Mouse (Mus musculus): ENCODE data around the gene Gm38393. TPM values are rescaled to one million over a fixed set of nuclear protein-coding genes. Genes with fewer than 3 reads are reported as not detected.
A peak's percentile ranks its signal among the peaks of the same experiment; 100 is the strongest.

Gene Gm38393
- total RNA-seq (2012; rRNA removed), result 67.4 and 104 TPM in 2 replicates

GRCm38 (mm10) chr7:60004606-60005330, at the start of gene Gm38393, which contains the start of gene Snurf:
Gene Gm38393, minus strand, starts transcription at chr7:60005064.
Gene Snurf, minus strand, starts transcription at chr7:60005049.
- peak; percentile 37 for DNase-seq (ENCODE audit: low read depth, low spot score)

DNA sequence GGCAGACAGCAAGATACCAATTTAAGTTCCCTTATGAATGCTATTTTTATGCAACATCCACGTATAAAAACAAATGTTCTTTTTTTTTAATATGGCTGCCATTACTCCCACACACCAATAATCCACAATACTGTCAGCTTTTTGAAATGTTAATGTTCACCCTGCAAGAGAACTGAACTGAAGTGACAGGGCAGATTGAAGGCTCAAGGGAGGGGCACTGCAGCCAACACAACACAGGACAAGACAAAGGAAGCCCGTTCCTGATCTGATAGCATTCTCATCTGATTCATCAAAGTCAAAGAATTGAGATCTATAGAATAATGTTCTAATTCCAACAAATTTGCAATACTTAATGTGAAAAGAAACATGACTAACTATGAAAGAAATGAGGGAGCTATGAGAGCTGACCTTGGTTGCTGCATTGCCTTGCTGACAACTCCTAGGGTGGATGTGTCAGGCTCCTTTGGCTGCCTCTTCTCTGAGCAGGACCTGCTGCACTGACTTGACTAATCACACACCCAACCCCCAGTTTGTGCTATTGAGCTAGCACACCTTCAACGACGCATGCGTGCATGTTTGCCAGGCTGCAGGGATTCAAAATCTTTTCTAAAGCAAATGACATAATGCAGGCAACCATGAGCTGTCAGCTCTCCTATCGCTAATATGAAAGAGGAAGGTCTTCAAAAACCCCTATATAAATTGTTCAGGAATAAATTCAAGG, 42.8 kb upstream of the Gm38393 start:
- in situ Hi-C loops (cut with MboI; ENCODE audit: low sequenced_read_pairs in 2 of 2, unreplicated experiment in 2 of 2), result no loop called here
- TF ChIP-seq CHD2 (IDR thresholded peaks at IDR 0.05; ENCODE audit: low read depth, low read length) (no peak), ZC3H11A (IDR thresholded peaks at IDR 0.05; ENCODE audit: borderline replicate concordance, low read depth, low read length) (no peak), MAFK (IDR thresholded peaks at IDR 0.05; ENCODE audit: insufficient read depth, low read depth, low read length) (no peak), HCFC1 (IDR thresholded peaks at IDR 0.05; ENCODE audit: borderline replicate concordance, insufficient read depth, low read length) (no peak), ZNF384 (IDR thresholded peaks at IDR 0.05; ENCODE audit: low read depth, low read length) (no peak)
- Histone ChIP-seq H3K36me3 (ENCODE audit: control insufficient read depth, insufficient read depth, low read length, poor library complexity, severe bottlenecking) (no peaks in the 10 kb centered on the region), H3K4me1 (ENCODE audit: control insufficient read depth in 2 of 2, insufficient read depth in 2 of 2, low read length in 2 of 2, poor library complexity in 1 of 2) (no peaks in the 10 kb centered on the region), H3K9ac (ENCODE audit: insufficient read depth, low read depth, low read length, poor library complexity, severe bottlenecking) (no peak overlapping the region), H3K27ac (ENCODE audit: insufficient read depth, low read depth, low read length, poor library complexity, severe bottlenecking) (no peak overlapping the region), H3K4me3 (ENCODE audit: insufficient read depth in 1 of 2, low read depth in 1 of 2, low read length in 2 of 2, poor library complexity in 1 of 2, severe bottlenecking in 1 of 2) (no peak overlapping the region), H3K9me3 (ENCODE audit: control insufficient read depth, insufficient read depth, low read depth, low read length) (no peaks in the 10 kb centered on the region)
- DNase-seq (ENCODE audit: low read depth, low spot score), result no peak

More at GRCm38 (mm10) chr7:60004606-60005330, at the start of gene Gm38393, which contains the start of gene Snurf:
- in situ Hi-C loops (cut with MboI; ENCODE audit: low sequenced_read_pairs in 2 of 2, unreplicated experiment in 2 of 2), result no loop called here
- no peaks in the 10 kb centered on the region for H3K4me1 ChIP-seq (ENCODE audit: control insufficient read depth in 2 of 2, insufficient read depth in 2 of 2, low read length in 2 of 2, poor library complexity in 1 of 2)
- no peaks in the 10 kb centered on the region for H3K9me3 ChIP-seq (ENCODE audit: control insufficient read depth, insufficient read depth, low read depth, low read length)
- H3K9ac ChIP-seq (ENCODE audit: insufficient read depth, low read depth, low read length, poor library complexity, severe bottlenecking), result peak within 1 kb of the TSS; percentile 70
- TF ChIP-seq HCFC1 (IDR thresholded peaks at IDR 0.05; ENCODE audit: borderline replicate concordance, insufficient read depth, low read length) (no peak), ZNF384 (IDR thresholded peaks at IDR 0.05; ENCODE audit: low read depth, low read length) (no peak), ZC3H11A (IDR thresholded peaks at IDR 0.05; ENCODE audit: borderline replicate concordance, low read depth, low read length) (no peak), MAFK (IDR thresholded peaks at IDR 0.05; ENCODE audit: insufficient read depth, low read depth, low read length) (no peak), CHD2 (IDR thresholded peaks at IDR 0.05; ENCODE audit: low read depth, low read length) (no peak)
- H3K36me3 ChIP-seq (ENCODE audit: control insufficient read depth, insufficient read depth, low read length, poor library complexity, severe bottlenecking), result no peaks in the 10 kb centered on the region
- peak within 1 kb of the TSS; percentile 83 to 87 for H3K4me3 ChIP-seq (ENCODE audit: insufficient read depth in 1 of 2, low read depth in 1 of 2, low read length in 2 of 2, poor library complexity in 1 of 2, severe bottlenecking in 1 of 2)
- H3K27ac ChIP-seq (ENCODE audit: insufficient read depth, low read depth, low read length, poor library complexity, severe bottlenecking), result peak within 1 kb of the TSS; percentile 91

DNA sequence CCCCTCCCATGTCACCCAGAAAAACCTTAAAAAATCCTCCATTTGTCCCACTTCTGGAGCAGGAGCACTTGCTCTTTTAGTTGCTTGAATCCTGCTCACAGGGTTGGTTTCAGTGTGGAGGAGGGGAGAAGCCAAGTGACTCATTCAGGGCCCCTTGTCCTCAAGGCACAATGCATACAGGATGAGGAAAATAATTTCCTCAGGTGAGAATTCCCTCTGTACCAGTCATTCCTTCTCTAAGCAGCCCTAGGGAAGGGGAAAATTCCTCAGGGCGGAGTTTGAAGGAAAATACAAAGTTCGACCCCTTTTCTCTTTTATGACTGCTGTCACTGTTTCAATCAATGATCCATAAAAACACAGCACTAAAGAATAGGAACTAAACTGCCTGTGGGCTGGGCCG, 8.3 kb upstream of the Gm38393 start:
- Histone ChIP-seq H3K4me1 (ENCODE audit: control insufficient read depth in 2 of 2, insufficient read depth in 2 of 2, low read length in 2 of 2, poor library complexity in 1 of 2) (0 out of 4 replicates have a peak, but pooled peaks cover 0 to 1% of the 10 kb centered on the region in 2 experiments), H3K36me3 (ENCODE audit: control insufficient read depth, insufficient read depth, low read length, poor library complexity, severe bottlenecking) (no peaks in the 10 kb centered on the region), H3K27ac (ENCODE audit: insufficient read depth, low read depth, low read length, poor library complexity, severe bottlenecking) (no peak overlapping the region), H3K4me3 (ENCODE audit: insufficient read depth in 1 of 2, low read depth in 1 of 2, low read length in 2 of 2, poor library complexity in 1 of 2, severe bottlenecking in 1 of 2) (no peak overlapping the region), H3K9me3 (ENCODE audit: control insufficient read depth, insufficient read depth, low read depth, low read length) (no peaks in the 10 kb centered on the region), H3K9ac (ENCODE audit: insufficient read depth, low read depth, low read length, poor library complexity, severe bottlenecking) (no peak overlapping the region)
- in situ Hi-C loops (cut with MboI; ENCODE audit: low sequenced_read_pairs in 2 of 2, unreplicated experiment in 2 of 2), result no loop called here
- DNase-seq (ENCODE audit: low read depth, low spot score), result no peak
- TF ChIP-seq CHD2 (IDR thresholded peaks at IDR 0.05; ENCODE audit: low read depth, low read length) (no peak), MAFK (IDR thresholded peaks at IDR 0.05; ENCODE audit: insufficient read depth, low read depth, low read length) (no peak), HCFC1 (IDR thresholded peaks at IDR 0.05; ENCODE audit: borderline replicate concordance, insufficient read depth, low read length) (no peak), ZC3H11A (IDR thresholded peaks at IDR 0.05; ENCODE audit: borderline replicate concordance, low read depth, low read length) (no peak), ZNF384 (IDR thresholded peaks at IDR 0.05; ENCODE audit: low read depth, low read length) (no peak)

- in situ Hi-C loops (cut with MboI; ENCODE audit: low sequenced_read_pairs in 2 of 2, unreplicated experiment in 2 of 2), result no loop called here
- no peaks in the 10 kb centered on the region for H3K9me3 ChIP-seq (ENCODE audit: control insufficient read depth, insufficient read depth, low read depth, low read length)
- 0 out of 4 replicates have a peak, but pooled peaks cover 0 to 1% of the 10 kb centered on the region in 2 experiments for H3K4me1 ChIP-seq (ENCODE audit: control insufficient read depth in 2 of 2, insufficient read depth in 2 of 2, low read length in 2 of 2, poor library complexity in 1 of 2)
- no peak overlapping the region for H3K27ac ChIP-seq (ENCODE audit: insufficient read depth, low read depth, low read length, poor library complexity, severe bottlenecking)
- DNase-seq (ENCODE audit: low read depth, low spot score), result no peak
- TF ChIP-seq HCFC1 (IDR thresholded peaks at IDR 0.05; ENCODE audit: borderline replicate concordance, insufficient read depth, low read length), result no peak
- peak; percentile 81 for TF ChIP-seq ZNF384 (IDR thresholded peaks at IDR 0.05; ENCODE audit: low read depth, low read length)
- no peak overlapping the region for H3K4me3 ChIP-seq (ENCODE audit: insufficient read depth in 1 of 2, low read depth in 1 of 2, low read length in 2 of 2, poor library complexity in 1 of 2, severe bottlenecking in 1 of 2)
- H3K9ac ChIP-seq (ENCODE audit: insufficient read depth, low read depth, low read length, poor library complexity, severe bottlenecking), result no peak overlapping the region
- no peaks in the 10 kb centered on the region for H3K36me3 ChIP-seq (ENCODE audit: control insufficient read depth, insufficient read depth, low read length, poor library complexity, severe bottlenecking)
These were observed 3.0 kb upstream of the Gm38393 start for GRCm38 (mm10) chr7:60007727-60008360.

Data from ES-E14 (cell line).